Mouse (Mus musculus) naive thymus-derived CD4-positive, alpha-beta T cell, adult 2 months (primary cell): ENCODE data around the gene Scmh1.
A peak's percentile ranks its signal among the peaks of the same experiment; 100 is the strongest.

Experiments
- DNase-seq: peaks from one replicate; pipeline ENCODE4 v3.0.0-alpha.2; 2011; ENCODE audit warnings: low read depth

Gene Scmh1

GRCm38 (mm10) chr4:120556592-120556991, 151.5 kb downstream of the Scmh1 start:
- DNase-seq = no peak

- DNase-seq = no peak
Measured at GRCm38 (mm10) chr4:120565726-120566125, 160.6 kb downstream of the Scmh1 start.

DNA sequence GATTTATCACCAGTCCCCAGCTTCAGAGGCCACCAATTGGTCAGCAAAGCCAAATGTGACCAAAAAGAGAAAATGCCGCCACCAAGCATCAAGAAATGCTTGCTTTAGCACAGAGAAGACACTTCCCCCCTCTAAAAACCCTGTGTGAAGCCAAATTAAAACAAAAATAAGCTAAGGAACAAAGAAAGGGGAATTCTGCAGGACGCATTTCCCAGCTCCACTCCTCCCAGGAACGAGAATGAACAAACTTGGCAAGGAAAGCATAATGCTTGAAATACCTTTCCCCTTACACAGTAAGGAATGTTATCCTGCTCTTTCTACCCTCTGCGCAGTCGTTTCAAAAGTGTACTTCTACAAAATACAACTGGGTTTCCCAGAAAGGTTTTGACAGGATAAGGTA, 162.9 kb downstream of the Scmh1 start:
- DNase-seq = no peak

DNA sequence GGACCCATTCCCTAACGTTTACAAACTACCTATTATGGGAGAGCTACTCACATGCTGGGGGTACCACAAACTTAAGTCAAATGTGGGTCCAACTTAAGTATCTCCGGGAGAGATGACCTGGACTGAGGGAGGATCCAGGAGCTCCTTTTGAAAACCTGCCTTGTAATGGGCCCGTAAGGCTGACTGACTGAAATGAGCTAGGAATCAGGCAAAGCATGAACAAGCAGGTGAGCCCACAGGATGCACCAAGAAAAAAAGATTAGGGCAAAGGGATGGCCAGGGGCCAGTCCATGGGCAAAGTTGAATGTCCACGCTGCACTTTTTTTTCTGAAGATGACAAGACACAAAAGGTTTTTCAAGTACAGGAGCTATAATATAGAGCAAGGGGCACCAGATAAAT, 163.9 kb downstream of the Scmh1 start:
- DNase-seq = no peak

DNA sequence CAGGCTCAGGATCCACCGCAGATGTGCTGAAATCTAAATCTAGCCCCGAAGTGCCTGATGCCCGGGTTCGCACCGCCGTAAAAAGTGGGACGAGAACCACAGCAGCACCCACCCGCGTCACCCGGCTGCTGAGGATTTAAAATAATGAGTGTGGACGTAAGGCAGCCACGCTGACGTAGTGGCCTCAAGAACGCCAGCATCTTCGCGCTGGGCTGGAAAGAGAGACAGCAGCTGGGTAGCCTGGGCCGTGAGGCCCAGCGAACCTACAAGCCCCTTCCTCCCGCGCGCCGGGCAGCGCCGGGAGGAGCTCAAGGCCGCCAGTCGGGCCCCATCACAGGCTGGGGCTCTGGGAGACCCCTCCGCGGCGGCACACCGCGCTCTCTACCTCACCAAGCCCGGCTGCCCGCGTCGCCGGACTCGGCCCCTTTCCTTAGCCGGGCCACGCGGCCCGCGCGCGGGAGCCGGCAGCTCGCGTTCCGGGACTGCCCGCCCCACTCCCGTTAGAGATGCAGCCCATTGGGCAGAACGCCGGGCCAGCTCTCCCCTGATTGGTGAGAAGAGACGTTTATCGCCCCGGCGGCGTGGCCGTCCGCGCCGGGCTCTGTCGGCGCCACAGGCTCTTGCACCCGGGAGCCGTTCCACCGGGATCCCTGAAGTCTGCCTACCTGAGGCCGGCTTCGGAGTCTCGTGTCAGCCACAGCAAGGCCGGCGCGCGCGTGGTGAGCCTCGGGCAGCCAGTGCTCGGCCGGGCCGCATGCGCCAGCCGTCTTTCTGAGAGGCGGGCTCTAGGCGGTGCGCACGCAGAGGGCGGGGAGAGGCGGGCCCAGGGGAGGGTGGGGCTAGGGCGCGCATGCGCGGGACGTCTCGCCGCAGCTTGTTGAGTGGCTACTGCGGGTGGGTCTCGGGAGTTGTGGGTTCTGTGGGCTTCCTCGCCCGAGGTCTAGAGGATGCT, 164.7 kb downstream of the Scmh1 start, which contains the start of gene Ctps:
Gene Ctps (minus strand): TSS at position 791 of the 952 bp plus-strand sequence.
- peak; percentile 97 for DNase-seq

DNA sequence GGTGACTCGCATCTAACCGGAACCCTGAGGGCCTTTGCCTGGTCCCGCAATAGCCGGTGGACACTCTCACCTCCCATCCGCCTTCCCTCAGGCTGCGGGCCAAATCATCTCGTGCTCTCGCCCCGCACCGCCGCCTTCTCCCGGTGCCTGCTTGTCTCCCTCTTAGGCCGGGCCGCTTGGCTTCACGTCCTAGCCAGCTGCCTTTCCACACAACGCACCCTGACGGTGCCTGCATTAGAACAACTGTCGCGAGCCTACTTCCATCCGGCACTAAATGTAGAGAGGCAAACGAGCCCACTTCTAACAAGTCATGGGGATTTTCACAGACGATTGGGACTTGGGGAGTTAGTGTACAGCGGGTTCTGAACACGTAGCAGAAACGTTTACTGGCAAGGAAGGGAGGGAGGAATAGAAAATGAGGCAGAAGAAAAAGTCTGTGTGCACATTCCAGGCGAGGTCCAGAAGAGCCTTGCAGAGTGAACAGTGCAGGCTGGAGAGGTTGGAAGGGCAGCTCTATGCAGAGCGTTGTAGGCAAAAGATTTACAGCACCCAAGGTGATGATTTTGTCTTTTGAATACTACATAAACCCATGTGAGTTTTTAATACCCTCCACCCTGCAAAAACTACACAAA, 165.5 kb downstream of the Scmh1 start:
- no peak for DNase-seq

DNA sequence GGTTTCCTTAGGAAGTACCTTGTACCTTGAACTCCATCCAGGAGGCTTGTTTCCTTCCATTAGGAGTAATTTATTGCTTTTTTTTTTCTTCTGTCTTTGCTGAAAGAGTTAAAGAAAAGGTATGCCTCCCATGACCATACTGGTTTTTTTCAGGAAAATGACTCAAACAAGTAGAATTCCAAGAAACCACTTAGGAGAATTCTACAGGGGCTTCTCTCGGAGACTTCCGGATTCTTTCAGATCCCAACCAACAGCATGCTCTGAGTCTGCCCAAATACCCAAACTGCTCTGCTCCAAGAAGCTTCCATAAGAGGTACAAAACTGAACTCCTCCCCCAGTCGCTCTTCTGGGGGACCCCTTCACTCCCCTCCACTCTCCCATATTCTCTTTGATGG, 166.0 kb downstream of the Scmh1 start:
- no peak for DNase-seq

DNA sequence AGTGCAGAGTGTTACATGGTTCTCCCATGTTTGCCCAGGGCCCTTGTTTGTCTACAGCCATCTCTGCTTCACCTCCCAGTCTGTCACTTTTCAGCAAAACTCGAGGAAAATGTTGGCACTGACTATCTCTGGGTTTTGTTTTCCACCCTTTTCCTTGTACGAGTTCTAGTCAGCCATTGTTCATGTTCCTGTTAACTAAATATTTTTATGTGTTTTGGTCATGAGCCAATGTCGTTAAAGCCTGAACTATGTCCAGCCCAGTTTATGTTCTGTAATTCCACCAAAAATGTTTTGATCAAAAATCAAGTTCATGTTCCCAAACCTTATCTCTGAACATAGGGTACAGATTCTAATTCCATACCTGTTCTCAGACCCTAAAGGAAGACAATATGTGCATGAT, 166.6 kb downstream of the Scmh1 start:
- no peak for DNase-seq
